ENCODE assay signal across 8 mouse cellular contexts in genomic region chr13:24844983-24845955, GRCm38 (mm10). TPM values are rescaled to one million over a fixed set of nuclear protein-coding genes. Genes with fewer than 3 reads are reported as not detected.
A peak's percentile ranks its signal among the peaks of the same experiment; 100 is the strongest.
DNase-seq lines count a peak whose midpoint lies in the region; ATAC-seq and TF ChIP-seq lines count a peak whose summit lies in the region.

TSS of gene D130043K22Rik (plus strand) at chr13:24845135.

- H3K9ac ChIP-seq in liver, embryonic 13.5 days, result peak within 1 kb of the TSS; percentile 8; the same call in 1 of the 2 replicates

- 17% methylated on average over 40 of the region's 40 CpGs for WGBS in liver, embryonic 13.5 days (ENCODE audit: insufficient replicate concordance)
- WGBS in olfactory bulb, adult 2 months, result 4% methylated on average over 40 of the region's 40 CpGs

- peak; percentile 30 for DNase-seq in ovary, postnatal 14 days (ENCODE audit: low spot score)
- no peak for DNase-seq in ovary, postnatal 10 days (ENCODE audit: low spot score)
- peak; percentile 58 to 69 for DNase-seq in cerebellum, postnatal 14 days
- peak; percentile 38 to 62 for DNase-seq in frontal cortex, postnatal 14 days (ENCODE audit: low spot score in 2 of 2)
- DNase-seq in kidney, postnatal 25 days, result peak; percentile 28 to 50
- DNase-seq in liver, embryonic 13.5 days, result peak; percentile 22
- no peak for DNase-seq in adipocyte (ENCODE audit: low spot score)

- H3K27me3 ChIP-seq in liver, embryonic 13.5 days, result peaks cover 2% of the 10 kb centered on the region; the same call in 1 of the 2 replicates

- no peak for TF ChIP-seq CTCF in olfactory bulb, adult 2 months (IDR thresholded peaks at IDR 0.05; ENCODE audit: insufficient read depth, low read depth, low read length)

- peak; percentile 65 for ATAC-seq in liver, embryonic 13.5 days (ENCODE audit: low read depth)

- H3K27ac ChIP-seq in liver, embryonic 13.5 days, result no peak within 1 kb of the TSS
- no peak within 1 kb of the TSS for H3K27ac ChIP-seq in olfactory bulb, adult 2 months (ENCODE audit: insufficient read depth, low read depth, low read length)

- H3K36me3 ChIP-seq in liver, embryonic 13.5 days, result peaks cover 10% of the 10 kb centered on the region

- H3K4me2 ChIP-seq in liver, embryonic 13.5 days, result peak within 1 kb of the TSS; percentile 66

- H3K4me1 ChIP-seq in liver, embryonic 13.5 days (replicated peaks), result peaks cover 9% of the 10 kb centered on the region
- H3K4me1 ChIP-seq in olfactory bulb, adult 2 months (ENCODE audit: control insufficient read depth, insufficient read depth, low read length), result peaks cover 9% of the 10 kb centered on the region; the same call in 1 of the 2 replicates

- H3K9me3 ChIP-seq in liver, embryonic 13.5 days (replicated peaks), result no peaks in the 10 kb centered on the region

- TF ChIP-seq POLR2A in olfactory bulb, adult 2 months (IDR thresholded peaks at IDR 0.05; ENCODE audit: insufficient read depth, low read depth, low read length), result no peak

- peak within 1 kb of the TSS; percentile 50 for H3K4me3 ChIP-seq in liver, embryonic 13.5 days (replicated peaks)
- peak within 1 kb of the TSS; percentile 57 for H3K4me3 ChIP-seq in olfactory bulb, adult 2 months (ENCODE audit: insufficient read depth, low read depth, low read length)

RNA-seq across cellular contexts. Expression of gene D130043K22Rik, which starts in this region (rescaled TPM):
- polyA plus RNA-seq in liver, embryonic 13.5 days (2015; fragmentation: Nextera tagmentation; extraction: Ambion mirVana), result 0.13 and 0.16 TPM in 2 replicates
- polyA plus RNA-seq in olfactory bulb, adult 2 months (2012; ENCODE audit: insufficient read depth, insufficient read length, low replicate concordance, missing spikeins), result not detected in 2 replicates

Comparison
In these comparisons a context has a peak if more than half of its experiments do, and no peak if none do; other contexts are left out.
1. DNase-seq: peak in ovary, postnatal 14 days (single experiment), cerebellum, postnatal 14 days (2 of 2), frontal cortex, postnatal 14 days (2 of 2) and kidney, postnatal 25 days (2 of 2); none in ovary, postnatal 10 days (single experiment) and adipocyte (single experiment).
2. Peak in DNase-seq, ATAC-seq, H3K4me3 ChIP-seq, H3K9ac ChIP-seq and H3K4me2 ChIP-seq in liver, embryonic 13.5 days; RNA of the gene not detected or under 1 TPM.